Mouse (Mus musculus): ENCODE results near the gene Tas2r102. TPM values are rescaled to one million over a fixed set of nuclear protein-coding genes. Genes with fewer than 3 reads are reported as not detected.

The Tas2r102 gene
- total RNA-seq (2021) = not detected
- long read RNA-seq, experiment 1 = 0 reads
- long read RNA-seq, experiment 2 = 0 reads

DNA sequence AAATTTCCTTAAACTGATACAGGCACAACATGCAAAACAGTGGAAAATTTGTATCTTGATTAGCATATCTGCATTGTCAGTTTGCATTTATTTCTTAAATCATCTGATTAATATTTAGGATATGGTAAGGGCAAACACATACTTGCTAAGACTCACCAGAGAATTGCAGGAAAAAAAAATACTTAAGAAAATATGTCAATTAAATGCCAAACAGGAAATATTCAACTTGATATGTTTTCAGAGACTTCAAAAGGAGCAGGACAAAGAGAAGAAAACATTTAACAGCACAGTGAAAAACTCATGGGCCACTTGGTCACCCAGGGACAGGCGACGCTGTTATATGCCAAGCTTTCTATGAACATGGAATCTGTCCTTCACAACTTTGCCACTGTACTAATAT is at the start of gene Tas2r102:
Gene Tas2r102 (plus strand): TSS at position 301 of the 400 bp plus-strand sequence.
- no peak for DNase-seq

DNA sequence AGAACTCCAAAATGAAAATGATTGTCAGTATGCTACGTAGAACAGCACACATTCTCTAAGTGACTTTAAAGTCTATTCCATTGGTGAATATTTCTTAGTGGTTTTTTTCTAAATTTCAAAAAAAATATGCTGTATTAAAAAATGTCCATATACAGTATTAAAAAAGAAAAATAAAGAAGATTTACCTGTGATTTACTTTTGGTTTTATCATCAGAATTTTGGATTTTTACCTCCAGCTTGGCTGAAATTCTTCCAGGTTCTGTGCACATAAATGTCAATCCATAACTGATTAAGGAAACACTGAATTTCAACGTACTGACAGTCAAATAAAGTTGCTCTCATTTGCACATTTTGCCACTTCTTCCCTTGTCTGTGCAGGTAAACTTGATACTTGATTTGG is 24.0 kb upstream of the Tas2r102 start, which contains the start of gene Tas2r115:
Gene Tas2r115 (minus strand): TSS at position 101 of the 400 bp plus-strand sequence.
- no peak for DNase-seq

DNA sequence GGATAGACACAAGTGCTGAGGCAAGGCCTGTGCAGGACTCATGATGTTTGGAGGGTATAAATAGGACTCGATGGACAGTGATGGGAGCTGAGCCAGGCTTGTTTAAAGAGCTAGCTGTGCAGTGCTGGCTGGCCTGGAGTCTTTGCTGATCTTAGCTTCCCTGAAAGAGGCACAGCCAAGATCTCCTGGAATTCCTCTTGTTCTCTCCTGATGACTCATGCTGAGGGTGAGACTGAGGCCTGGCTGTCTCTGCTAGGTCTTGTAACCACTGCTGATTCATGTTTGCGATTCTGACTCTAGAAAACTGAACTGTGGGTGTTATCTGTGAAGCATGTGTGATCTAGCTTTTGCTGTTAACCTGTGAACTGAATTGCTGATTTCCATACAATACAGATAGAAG is 11.7 kb upstream of the Tas2r102 start:
- no peak for DNase-seq

DNA sequence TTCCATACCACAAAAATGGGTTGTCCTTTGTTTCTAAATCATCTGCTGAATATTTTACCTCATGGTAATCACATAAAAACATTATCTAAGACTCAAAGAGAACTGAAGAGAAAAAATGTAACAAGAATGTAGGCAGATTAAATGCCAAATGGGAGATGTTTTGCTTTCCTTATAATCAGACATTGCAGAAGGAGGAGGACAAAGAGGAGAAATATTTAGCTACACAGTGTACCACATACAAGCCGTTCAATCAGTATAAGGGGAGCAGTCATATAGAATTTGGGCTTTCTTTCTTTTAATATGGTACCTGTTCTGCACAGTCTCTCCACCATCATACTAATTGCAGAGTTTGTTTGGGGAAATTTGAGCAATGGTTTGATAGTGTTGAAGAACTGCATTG is 7.5 kb upstream of the Tas2r102 start, which contains the start of gene Tas2r124:
Gene Tas2r124 (plus strand): TSS at position 301 of the 400 bp plus-strand sequence.
- DNase-seq = no peak

DNA sequence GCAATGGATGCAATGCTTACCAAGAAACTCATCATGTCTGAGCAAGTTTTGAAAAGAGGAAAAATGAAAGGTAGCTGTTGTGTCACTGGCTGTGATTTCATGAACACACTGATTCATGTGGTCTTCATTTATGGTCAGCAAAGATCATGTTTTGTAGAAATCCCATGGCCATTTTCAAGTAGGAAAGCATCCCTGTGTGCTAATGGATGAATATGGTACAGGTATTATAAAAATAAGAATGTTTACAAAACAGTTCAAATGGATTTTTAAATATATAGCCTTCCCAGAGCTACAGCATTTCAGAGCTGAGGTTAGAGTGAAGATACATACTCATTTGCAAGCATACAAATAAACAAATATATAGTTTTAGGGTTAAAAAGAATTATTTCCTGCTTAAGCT is 16.1 kb downstream of the Tas2r102 start, which contains the start of gene Tas2r136:
Gene Tas2r136 (minus strand): TSS at position 101 of the 400 bp plus-strand sequence.
- no peak for DNase-seq

DNA sequence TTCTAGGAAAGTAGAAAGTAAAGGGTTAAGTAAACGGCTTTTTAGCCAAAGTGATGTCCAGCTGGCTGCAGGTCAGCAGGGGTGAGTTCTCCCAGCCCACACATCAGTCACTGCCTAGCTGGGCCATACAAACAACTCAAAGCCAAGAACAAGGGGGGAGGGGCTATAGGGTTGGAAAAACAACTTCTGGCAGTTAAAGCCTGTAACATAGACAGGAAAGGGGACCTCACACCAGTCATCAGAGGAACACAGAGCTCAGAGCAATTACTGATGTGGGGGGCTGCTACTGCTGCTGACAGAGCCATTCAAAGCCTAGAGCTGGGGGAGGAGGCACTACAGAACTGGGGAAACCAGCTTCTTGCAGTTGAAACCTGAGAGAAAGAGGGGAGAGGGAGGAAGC is 33.5 kb downstream of the Tas2r102 start:
- DNase-seq = no peak

DNA sequence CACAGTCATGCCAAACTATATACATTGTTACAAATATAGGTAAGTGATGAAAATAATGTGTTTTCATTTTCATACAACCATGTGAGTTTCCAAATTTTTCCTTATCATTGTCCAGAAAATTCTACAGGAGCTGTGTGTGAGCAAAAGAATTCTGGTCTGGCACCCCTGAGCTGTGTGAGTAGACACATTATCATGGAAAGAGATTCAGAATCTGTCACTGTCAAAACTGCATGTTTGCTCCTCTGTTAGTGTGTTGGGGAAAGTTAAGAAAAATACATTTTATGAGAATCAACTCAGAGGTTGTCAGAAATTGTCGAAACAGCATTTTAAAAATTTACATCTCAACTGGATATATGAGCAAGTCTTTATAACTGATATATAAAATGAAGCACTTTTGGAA is 40.6 kb downstream of the Tas2r102 start, which contains the start of gene Tas2r117:
Gene Tas2r117 (plus strand): TSS at position 301 of the 400 bp plus-strand sequence.
- no peak for DNase-seq

Other genes with a start within 250 kb of the Tas2r102 start
- gene Prh1, start 192.3 kb upstream of the Tas2r102 start, total RNA-seq (2021) = not detected
- not detected for gene Prp2, start 166.2 kb upstream of the Tas2r102 start, total RNA-seq (2021)
- gene A630073D07Rik, start 110.6 kb upstream of the Tas2r102 start, total RNA-seq (2021) = not detected
- gene Tas2r120, start 105.2 kb upstream of the Tas2r102 start, total RNA-seq (2021) = not detected
- gene Tas2r121, start 61.1 kb upstream of the Tas2r102 start, total RNA-seq (2021) = not detected
- gene Tas2r122, start 50.2 kb upstream of the Tas2r102 start, total RNA-seq (2021) = not detected
- gene Tas2r115, start 24.1 kb upstream of the Tas2r102 start, total RNA-seq (2021) = not detected
- gene Tas2r124, start 7.4 kb upstream of the Tas2r102 start, total RNA-seq (2021) = not detected
- gene Tas2r136, start 16.0 kb downstream of the Tas2r102 start, total RNA-seq (2021) = not detected
- gene Tas2r117, start 40.7 kb downstream of the Tas2r102 start, total RNA-seq (2021) = not detected
- gene Tas2r123, start 85.0 kb downstream of the Tas2r102 start, total RNA-seq (2021) = not detected
- not detected for gene Tas2r116, start 93.3 kb downstream of the Tas2r102 start, total RNA-seq (2021)
- gene Tas2r110, start 105.9 kb downstream of the Tas2r102 start, total RNA-seq (2021) = not detected
- gene Tas2r113, start 130.9 kb downstream of the Tas2r102 start, total RNA-seq (2021) = not detected
- not detected for gene Tas2r125, start 147.5 kb downstream of the Tas2r102 start, total RNA-seq (2021)
- not detected for gene Tas2r129, start 189.0 kb downstream of the Tas2r102 start, total RNA-seq (2021)
- gene Tas2r131, start 195.8 kb downstream of the Tas2r102 start, total RNA-seq (2021) = not detected
- not detected for gene Tas2r109, start 218.8 kb downstream of the Tas2r102 start, total RNA-seq (2021)

Measured in gastrocnemius, postnatal 25 days (tissue).